Mouse (Mus musculus): ENCODE data around the gene Aldh5a1.

GRCm38 (mm10) chr13:24948870-24949269 lies 11.4 kb upstream of the Aldh5a1 start:
- TF ChIP-seq CTCF (IDR thresholded peaks at IDR 0.05; ENCODE audit: extremely low read depth, insufficient read length, insufficient replicate concordance, low read depth, low read length) = no peak
- no peak for TF ChIP-seq POLR2A (IDR thresholded peaks at IDR 0.05; ENCODE audit: low read depth, low read length)
